Mouse (Mus musculus): Measurements from ENCODE around the gene Gstp3.

DNA sequence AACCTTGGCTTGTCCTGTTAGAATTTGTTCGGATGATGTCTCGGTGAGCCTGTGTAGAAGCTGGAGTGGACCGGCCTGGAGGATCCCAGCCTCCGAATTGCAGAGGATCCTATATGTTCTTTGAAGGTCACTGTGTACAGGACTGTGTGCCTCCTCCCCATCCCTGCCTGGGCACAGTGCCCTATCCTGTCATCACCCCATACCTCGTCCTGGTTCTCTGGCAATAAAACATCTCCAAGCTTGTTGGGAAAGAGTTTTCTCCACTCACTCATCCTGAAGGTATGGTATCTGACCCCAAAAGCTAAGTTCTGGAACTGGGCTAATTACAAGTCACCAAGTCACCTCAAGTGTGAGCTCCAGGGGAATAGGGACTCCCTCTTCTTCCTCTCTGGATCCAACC is 27.7 kb upstream of the Gstp3 start:
- TF ChIP-seq POLR2A (IDR thresholded peaks at IDR 0.05; ENCODE audit: control insufficient read depth, low read depth, low read length): no peak
- no peak for TF ChIP-seq CTCF (IDR thresholded peaks at IDR 0.05; ENCODE audit: control insufficient read depth, insufficient read depth, insufficient replicate concordance, low read depth, low read length)

Data from testis, adult 2 months (tissue).